Mouse (Mus musculus): ENCODE measurements around the gene Frmd4b. TPM values are rescaled to one million over a fixed set of nuclear protein-coding genes. Genes with fewer than 3 reads are reported as not detected.
"Not testable (repeated sequence)": the region's sequence is repeated elsewhere in the genome, so short reads cannot be mapped to it uniquely, and the experiment has no call there.

The Frmd4b gene
- polyA plus RNA-seq, 1 experiment from 2014 or later, result 17.5 TPM

GRCm38 (mm10) chr6:97363846-97364245 lies 253.5 kb downstream of the Frmd4b start:
- no peaks in the 10 kb centered on the region for H3K9me3 ChIP-seq (ENCODE audit: control insufficient read depth, low read length)
- H3K27me3 ChIP-seq (replicated peaks; ENCODE audit: control insufficient read depth, insufficient read depth, low read length), result no peaks in the 10 kb centered on the region
- DNase-seq (ENCODE audit: low spot score), result no peak
- H3K4me1 ChIP-seq (ENCODE audit: control insufficient read depth, insufficient read depth, low read length), result no peaks in the 10 kb centered on the region
- H3K4me3 ChIP-seq (ENCODE audit: low read depth, low read length), result no peak overlapping the region
- H3K9ac ChIP-seq (ENCODE audit: low read depth, low read length), result no peak overlapping the region
- ATAC-seq (ENCODE audit: low read depth), result no peak
- no peak overlapping the region for H3K27ac ChIP-seq (replicated peaks; ENCODE audit: low read depth, low read length)
- no peaks in the 10 kb centered on the region for H3K36me3 ChIP-seq (ENCODE audit: control insufficient read depth, insufficient read depth, low read length)
- H3K4me2 ChIP-seq (ENCODE audit: low read depth, low read length), result no peak overlapping the region
- WGBS, result 83% methylated on average over 2 of the region's 2 CpGs

- not testable (repeated sequence) for DNase-seq (ENCODE audit: low spot score); ATAC-seq (ENCODE audit: low read depth); H3K27me3 ChIP-seq (replicated peaks; ENCODE audit: control insufficient read depth, insufficient read depth, low read length); H3K9ac ChIP-seq (ENCODE audit: low read depth, low read length); H3K36me3 ChIP-seq (ENCODE audit: control insufficient read depth, insufficient read depth, low read length); H3K9me3 ChIP-seq (ENCODE audit: control insufficient read depth, low read length); H3K4me3 ChIP-seq (ENCODE audit: low read depth, low read length); H3K27ac ChIP-seq (replicated peaks; ENCODE audit: low read depth, low read length); H3K4me1 ChIP-seq (ENCODE audit: control insufficient read depth, insufficient read depth, low read length); H3K4me2 ChIP-seq (ENCODE audit: low read depth, low read length)
- WGBS, result 84% methylated on average over 2 of the region's 4 CpGs
Measured at GRCm38 (mm10) chr6:97357606-97358005, 259.7 kb downstream of the Frmd4b start.

GRCm38 (mm10) chr6:97356612-97357011 lies 260.7 kb downstream of the Frmd4b start:
- Histone ChIP-seq H3K4me1 (ENCODE audit: control insufficient read depth, insufficient read depth, low read length) (peaks cover 9% of the 10 kb centered on the region), H3K9me3 (ENCODE audit: control insufficient read depth, low read length) (no peaks in the 10 kb centered on the region), H3K27me3 (replicated peaks; ENCODE audit: control insufficient read depth, insufficient read depth, low read length) (no peaks in the 10 kb centered on the region), H3K36me3 (ENCODE audit: control insufficient read depth, insufficient read depth, low read length) (no peaks in the 10 kb centered on the region), H3K4me3 (ENCODE audit: low read depth, low read length) (no peak overlapping the region), H3K4me2 (ENCODE audit: low read depth, low read length) (no peak overlapping the region), H3K27ac (replicated peaks; ENCODE audit: low read depth, low read length) (no peak overlapping the region), H3K9ac (ENCODE audit: low read depth, low read length) (no peak overlapping the region)
- 47% methylated on average over 7 of the region's 7 CpGs for WGBS
- no peak for ATAC-seq (ENCODE audit: low read depth)
- no peak for DNase-seq (ENCODE audit: low spot score)

GRCm38 (mm10) chr6:97355141-97355540 lies 262.2 kb downstream of the Frmd4b start:
- peak; percentile 47 for DNase-seq (ENCODE audit: low spot score)

GRCm38 (mm10) chr6:97353933-97354332 lies 263.4 kb downstream of the Frmd4b start:
- Histone ChIP-seq H3K9ac (ENCODE audit: low read depth, low read length) (no peak overlapping the region), H3K4me1 (ENCODE audit: control insufficient read depth, insufficient read depth, low read length) (peaks cover 9% of the 10 kb centered on the region), H3K27ac (replicated peaks; ENCODE audit: low read depth, low read length) (no peak overlapping the region), H3K36me3 (ENCODE audit: control insufficient read depth, insufficient read depth, low read length) (no peaks in the 10 kb centered on the region), H3K4me2 (ENCODE audit: low read depth, low read length) (peak overlapping the region; percentile 14; the same call in 1 of the 2 replicates), H3K4me3 (ENCODE audit: low read depth, low read length) (0 out of 2 replicates have a peak overlapping the region, but pooled peaks have one; percentile 8), H3K27me3 (replicated peaks; ENCODE audit: control insufficient read depth, insufficient read depth, low read length) (no peaks in the 10 kb centered on the region), H3K9me3 (ENCODE audit: control insufficient read depth, low read length) (no peaks in the 10 kb centered on the region)
- WGBS, result 15% methylated on average over 5 of the region's 5 CpGs
- no peak for ATAC-seq (ENCODE audit: low read depth)
- DNase-seq (ENCODE audit: low spot score), result peak; percentile 54

More at GRCm38 (mm10) chr6:97355141-97355540, 262.2 kb downstream of the Frmd4b start:
- H3K4me3 ChIP-seq (ENCODE audit: low read depth, low read length), result no peak overlapping the region
- no peak for ATAC-seq (ENCODE audit: low read depth)
- no peak overlapping the region for H3K4me2 ChIP-seq (ENCODE audit: low read depth, low read length)
- H3K9ac ChIP-seq (ENCODE audit: low read depth, low read length), result no peak overlapping the region
- no peaks in the 10 kb centered on the region for H3K27me3 ChIP-seq (replicated peaks; ENCODE audit: control insufficient read depth, insufficient read depth, low read length)
- 14% methylated on average over 8 of the region's 8 CpGs for WGBS
- no peaks in the 10 kb centered on the region for H3K9me3 ChIP-seq (ENCODE audit: control insufficient read depth, low read length)
- H3K4me1 ChIP-seq (ENCODE audit: control insufficient read depth, insufficient read depth, low read length), result peaks cover 9% of the 10 kb centered on the region
- no peak overlapping the region for H3K27ac ChIP-seq (replicated peaks; ENCODE audit: low read depth, low read length)
- H3K36me3 ChIP-seq (ENCODE audit: control insufficient read depth, insufficient read depth, low read length), result no peaks in the 10 kb centered on the region

GRCm38 (mm10) chr6:97353371-97353770 lies 264.0 kb downstream of the Frmd4b start:
- H3K36me3 ChIP-seq (ENCODE audit: control insufficient read depth, insufficient read depth, low read length), result no peaks in the 10 kb centered on the region
- H3K9ac ChIP-seq (ENCODE audit: low read depth, low read length), result no peak overlapping the region
- 0 out of 2 replicates have a peak overlapping the region, but pooled peaks have one; percentile 8 for H3K4me3 ChIP-seq (ENCODE audit: low read depth, low read length)
- WGBS, result 36% methylated on average over 6 of the region's 6 CpGs
- H3K4me2 ChIP-seq (ENCODE audit: low read depth, low read length), result peak overlapping the region; percentile 18; the same call in 1 of the 2 replicates
- DNase-seq (ENCODE audit: low spot score) (no peak), ATAC-seq (ENCODE audit: low read depth) (no peak)
- no peaks in the 10 kb centered on the region for H3K27me3 ChIP-seq (replicated peaks; ENCODE audit: control insufficient read depth, insufficient read depth, low read length)
- peaks cover 9% of the 10 kb centered on the region for H3K4me1 ChIP-seq (ENCODE audit: control insufficient read depth, insufficient read depth, low read length)
- no peaks in the 10 kb centered on the region for H3K9me3 ChIP-seq (ENCODE audit: control insufficient read depth, low read length)
- no peak overlapping the region for H3K27ac ChIP-seq (replicated peaks; ENCODE audit: low read depth, low read length)

GRCm38 (mm10) chr6:97352505-97353154 lies 264.7 kb downstream of the Frmd4b start:
- whole genome bisulfite sequencing, result 35% methylated on average over 10 of the region's 10 CpGs

GRCm38 (mm10) chr6:97349355-97350138 lies 267.8 kb downstream of the Frmd4b start:
- H3K27ac ChIP-seq (replicated peaks; ENCODE audit: low read depth, low read length), result no peak overlapping the region

More at GRCm38 (mm10) chr6:97352505-97353154, 264.7 kb downstream of the Frmd4b start:
- DNase-seq (ENCODE audit: low spot score), result no peak
- Histone ChIP-seq H3K4me3 (ENCODE audit: low read depth, low read length) (0 out of 2 replicates have a peak overlapping the region, but pooled peaks have one; percentile 1), H3K27me3 (replicated peaks; ENCODE audit: control insufficient read depth, insufficient read depth, low read length) (no peaks in the 10 kb centered on the region), H3K27ac (replicated peaks; ENCODE audit: low read depth, low read length) (no peak overlapping the region), H3K4me1 (ENCODE audit: control insufficient read depth, insufficient read depth, low read length) (peaks cover 9% of the 10 kb centered on the region), H3K9ac (ENCODE audit: low read depth, low read length) (no peak overlapping the region), H3K4me2 (ENCODE audit: low read depth, low read length) (no peak overlapping the region), H3K9me3 (ENCODE audit: control insufficient read depth, low read length) (no peaks in the 10 kb centered on the region), H3K36me3 (ENCODE audit: control insufficient read depth, insufficient read depth, low read length) (no peaks in the 10 kb centered on the region)
- ATAC-seq (ENCODE audit: low read depth), result peak; percentile 15; the same call in 1 of the 2 replicates

More at GRCm38 (mm10) chr6:97349355-97350138, 267.8 kb downstream of the Frmd4b start:
- no peaks in the 10 kb centered on the region for H3K36me3 ChIP-seq (ENCODE audit: control insufficient read depth, insufficient read depth, low read length)
- H3K9ac ChIP-seq (ENCODE audit: low read depth, low read length), result no peak overlapping the region
- DNase-seq (ENCODE audit: low spot score) (no peak), ATAC-seq (ENCODE audit: low read depth) (peak; percentile 26; the same call in 1 of the 2 replicates)
- H3K4me3 ChIP-seq (ENCODE audit: low read depth, low read length), result no peak overlapping the region
- no peaks in the 10 kb centered on the region for H3K9me3 ChIP-seq (ENCODE audit: control insufficient read depth, low read length)
- H3K4me1 ChIP-seq (ENCODE audit: control insufficient read depth, insufficient read depth, low read length), result no peaks in the 10 kb centered on the region; the same call in none of the 2 replicates
- no peaks in the 10 kb centered on the region for H3K27me3 ChIP-seq (replicated peaks; ENCODE audit: control insufficient read depth, insufficient read depth, low read length)
- WGBS, result 26% methylated on average over 8 of the region's 8 CpGs
- no peak overlapping the region for H3K4me2 ChIP-seq (ENCODE audit: low read depth, low read length)

Measured in embryonic facial prominence, embryonic 14.5 days (tissue).